Mouse (Mus musculus): Measurements from ENCODE around the gene Kif18a.

Kif18a gene

GRCm38 (mm10) chr2:109280600-109281340, at the start of gene Kif18a, which contains the start of gene Mettl15:
Gene Kif18a (plus strand): TSS chr2:109280738.
Gene Mettl15 (minus strand): TSS chr2:109280748.
- peak; percentile 71 for DNase-seq (ENCODE audit: low read depth, low spot score)

GRCm38 (mm10) chr2:109233876-109234275, 46.7 kb upstream of the Kif18a start:
- no peak for DNase-seq (ENCODE audit: low read depth, low spot score)

GRCm38 (mm10) chr2:109235741-109236140, 44.8 kb upstream of the Kif18a start:
- no peak for DNase-seq (ENCODE audit: low read depth, low spot score)

GRCm38 (mm10) chr2:109241947-109242346, 38.6 kb upstream of the Kif18a start:
- no peak for DNase-seq (ENCODE audit: low read depth, low spot score)

GRCm38 (mm10) chr2:109262779-109263178, 17.8 kb upstream of the Kif18a start:
- DNase-seq (ENCODE audit: low read depth, low spot score) = no peak

- no peak for DNase-seq (ENCODE audit: low read depth, low spot score)
These were observed 7.4 kb upstream of the Kif18a start for GRCm38 (mm10) chr2:109273098-109273497.

GRCm38 (mm10) chr2:109277593-109277992, 2.9 kb upstream of the Kif18a start:
- no peak for DNase-seq (ENCODE audit: low read depth, low spot score)

GRCm38 (mm10) chr2:109278036-109278435, 2.5 kb upstream of the Kif18a start:
- DNase-seq (ENCODE audit: low read depth, low spot score) = no peak

GRCm38 (mm10) chr2:109280272-109280599, 302 bp upstream of the Kif18a start:
- DNase-seq (ENCODE audit: low read depth, low spot score) = no peak

- no peak for DNase-seq (ENCODE audit: low read depth, low spot score)
These were observed 778 bp downstream of the Kif18a start for GRCm38 (mm10) chr2:109281341-109281690.

- no peak for DNase-seq (ENCODE audit: low read depth, low spot score)
These were observed 3.6 kb downstream of the Kif18a start for GRCm38 (mm10) chr2:109284121-109284520.

GRCm38 (mm10) chr2:109289327-109289726, 8.8 kb downstream of the Kif18a start:
- DNase-seq (ENCODE audit: low read depth, low spot score) = no peak

GRCm38 (mm10) chr2:109296264-109296663, 15.7 kb downstream of the Kif18a start:
- DNase-seq (ENCODE audit: low read depth, low spot score) = no peak

GRCm38 (mm10) chr2:109298160-109298559, 17.6 kb downstream of the Kif18a start:
- DNase-seq (ENCODE audit: low read depth, low spot score) = no peak

- no peak for DNase-seq (ENCODE audit: low read depth, low spot score)
These were observed 21.7 kb downstream of the Kif18a start for GRCm38 (mm10) chr2:109302234-109302633.

- DNase-seq (ENCODE audit: low read depth, low spot score) = no peak
These were observed 23.1 kb downstream of the Kif18a start for GRCm38 (mm10) chr2:109303638-109304037.

- no peak for DNase-seq (ENCODE audit: low read depth, low spot score)
These were observed 30.8 kb downstream of the Kif18a start for GRCm38 (mm10) chr2:109311369-109311768.

- no peak for DNase-seq (ENCODE audit: low read depth, low spot score)
These were observed 51.3 kb downstream of the Kif18a start for GRCm38 (mm10) chr2:109331807-109332206.

- no peak for DNase-seq (ENCODE audit: low read depth, low spot score)
These were observed 53.7 kb downstream of the Kif18a start for GRCm38 (mm10) chr2:109334237-109334636.

- DNase-seq (ENCODE audit: low read depth, low spot score) = no peak
These were observed 55.2 kb downstream of the Kif18a start for GRCm38 (mm10) chr2:109335765-109336164.

- no peak for DNase-seq (ENCODE audit: low read depth, low spot score)
These were observed 64.8 kb downstream of the Kif18a start for GRCm38 (mm10) chr2:109345386-109345785.

- DNase-seq (ENCODE audit: low read depth, low spot score) = no peak
These were observed 68.2 kb downstream of the Kif18a start for GRCm38 (mm10) chr2:109348742-109349141.

- no peak for DNase-seq (ENCODE audit: low read depth, low spot score)
These were observed 78.1 kb downstream of the Kif18a start for GRCm38 (mm10) chr2:109358456-109359141.

Measured in retina, adult 2 months (tissue).